Mouse (Mus musculus) liver, adult 2 months (tissue): Measurements from ENCODE around the gene Gcnt2. TPM values are rescaled to one million over a fixed set of nuclear protein-coding genes. Genes with fewer than 3 reads are reported as not detected.
A peak's percentile ranks its signal among the peaks of the same experiment; 100 is the strongest.

ENCODE experiments used
- DNase-seq: peaks from one replicate; pipeline ENCODE4 v3.0.0-alpha.2; 2011; ENCODE audit warnings: low read depth, low spot score; ENCODE audit errors: extremely low read depth
- H3K27ac ChIP-seq: fragments of 200-500 bp; replicated peaks from 2 replicates; pipeline ENCODE4 v1.5.1; 2012; ENCODE audit warnings: low read depth, mild to moderate bottlenecking, control low read depth, inconsistent platforms, low read length; ENCODE audit not compliant: insufficient read depth
- H3K27me3 ChIP-seq: fragments of 200-500 bp; 2 replicates; pipeline ENCODE4 v1.6.1; 2012; ENCODE audit warnings: mild to moderate bottlenecking, moderate library complexity, low read length, inconsistent platforms; ENCODE audit not compliant: control insufficient read depth, insufficient read depth
- H3K36me3 ChIP-seq: fragments of 200-500 bp; 2 replicates; pipeline ENCODE4 v1.6.1; 2012; ENCODE audit warnings: low read length, inconsistent platforms; ENCODE audit not compliant: control insufficient read depth, insufficient read depth
- H3K4me1 ChIP-seq: fragments of 200-500 bp; 2 replicates; pipeline ENCODE4 v1.6.1; 2011; ENCODE audit warnings: low read length; ENCODE audit not compliant: control insufficient read depth, insufficient read depth
- H3K4me3 ChIP-seq: fragments of 200-500 bp; 2 replicates; pipeline ENCODE4 v1.5.1; 2011; ENCODE audit warnings: low read depth, mild to moderate bottlenecking, control low read depth, low read length, moderate library complexity; ENCODE audit not compliant: insufficient read depth
- H3K79me2 ChIP-seq: fragments of 200-500 bp; 2 replicates; pipeline ENCODE4 v1.6.1; 2012; ENCODE audit warnings: inconsistent platforms, mild to moderate bottlenecking, low read length, moderate library complexity; ENCODE audit not compliant: control insufficient read depth, insufficient read depth
- H3K9ac ChIP-seq: fragments of 200-500 bp; 2 replicates; pipeline ENCODE4 v1.6.1; 2012; ENCODE audit warnings: low read depth, mild to moderate bottlenecking, control low read depth, inconsistent platforms, low read length
- CTCF ChIP-seq: fragments of 200-500 bp; IDR thresholded peaks from 2 replicates; pipeline ENCODE4 v1.5.1; 2011; ENCODE audit warnings: low read depth, low read length, control low read depth
- POLR2A ChIP-seq: fragments of 200-500 bp; IDR thresholded peaks from 2 replicates; pipeline ENCODE4 v1.6.1; 2011; ENCODE audit warnings: low read length, control low read depth; ENCODE audit not compliant: insufficient read depth; ENCODE audit errors: extremely low read depth
- WGBS: fragments of 180-500 bp; shearing (Covaris S2); methylation state at CpG from one replicate; pipeline ENCODE4 v1.1.7; 2018; 5-methylcytosine and 5-hydroxymethylcytosine counted together
- polyA plus RNA-seq: library from polyadenylated mRNA; depleted of rRNA; stranded (reverse); fragments of >200 nt; gene quantifications from 2 replicates; pipeline ENCODE4 v1.2.3, GENCODE M21; 2012; rRNA removed
- total RNA-seq: library from RNA; depleted of rRNA; stranded (reverse); fragments of >200 nt; gene quantifications from 2 replicates; pipeline ENCODE4 v1.2.3, GENCODE M21; 2014; rRNA removed

Gcnt2 gene
- total and polyA plus RNA-seq, 2 experiments, result 2.8 to 14.7 TPM

DNA sequence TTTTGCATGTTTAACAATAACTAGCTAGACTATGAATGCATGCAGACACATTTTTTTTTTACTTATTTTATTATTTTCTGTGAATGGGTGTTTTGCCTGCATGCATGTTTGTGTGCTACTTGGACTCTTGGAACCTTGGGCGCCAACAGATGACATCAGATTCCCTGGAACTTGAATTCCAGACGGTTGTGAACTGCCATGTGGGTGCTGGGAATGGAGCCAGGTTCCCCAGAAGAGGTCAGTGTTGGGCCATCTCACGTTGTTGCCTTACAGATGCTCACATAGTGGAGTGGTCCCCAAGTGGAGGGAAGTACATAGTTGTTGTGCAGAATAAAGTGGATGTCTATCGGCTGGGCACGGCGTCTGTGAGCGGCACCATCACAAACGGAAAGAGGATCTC lies 149.4 kb downstream of the Gcnt2 start:
- 67% methylated on average over 8 of the region's 8 CpGs for WGBS
- Histone ChIP-seq H3K4me1 (peaks cover 26% of the 10 kb centered on the region), H3K27me3 (no peaks in the 10 kb centered on the region), H3K36me3 (peaks cover 46% of the 10 kb centered on the region), H3K4me3 (no peak overlapping the region), H3K27ac (no peak overlapping the region), H3K79me2 (peaks cover 5% of the 10 kb centered on the region; the same call in 1 of the 2 replicates), H3K9ac (no peak overlapping the region)
- peak; percentile 65 for DNase-seq
- TF ChIP-seq CTCF (peak; percentile 14; the same call in 1 of the 2 replicates), POLR2A (no peak)

Other genes starting within 250 kb of the Gcnt2 start
- gene Tfap2a, start 121.4 kb upstream of the Gcnt2 start, total RNA-seq, result not detected in 2 replicates
- 0.05 TPM in 1 of 2 replicates, not detected in the other for gene Tfap2a, start 121.4 kb upstream of the Gcnt2 start, polyA plus RNA-seq
- gene Pak1ip1, start 141.3 kb downstream of the Gcnt2 start, total RNA-seq, result 28.9 and 35.5 TPM in 2 replicates
- 33.4 and 34.2 TPM in 2 replicates for gene Pak1ip1, start 141.3 kb downstream of the Gcnt2 start, polyA plus RNA-seq
- 149 and 153 TPM in 2 replicates for gene Tmem14c, start 156.5 kb downstream of the Gcnt2 start, total RNA-seq
- gene Tmem14c, start 156.5 kb downstream of the Gcnt2 start, polyA plus RNA-seq, result 201 and 244 TPM in 2 replicates
- gene Mak, start 220.0 kb downstream of the Gcnt2 start, total RNA-seq, result under 0.01 TPM in 1 of 2 replicates, not detected in the other
- gene Mak, start 220.0 kb downstream of the Gcnt2 start, polyA plus RNA-seq, result 0.04 TPM in 1 of 2 replicates, not detected in the other